ENCODE assay signal across 8 mouse cellular contexts in the genomic region with DNA sequence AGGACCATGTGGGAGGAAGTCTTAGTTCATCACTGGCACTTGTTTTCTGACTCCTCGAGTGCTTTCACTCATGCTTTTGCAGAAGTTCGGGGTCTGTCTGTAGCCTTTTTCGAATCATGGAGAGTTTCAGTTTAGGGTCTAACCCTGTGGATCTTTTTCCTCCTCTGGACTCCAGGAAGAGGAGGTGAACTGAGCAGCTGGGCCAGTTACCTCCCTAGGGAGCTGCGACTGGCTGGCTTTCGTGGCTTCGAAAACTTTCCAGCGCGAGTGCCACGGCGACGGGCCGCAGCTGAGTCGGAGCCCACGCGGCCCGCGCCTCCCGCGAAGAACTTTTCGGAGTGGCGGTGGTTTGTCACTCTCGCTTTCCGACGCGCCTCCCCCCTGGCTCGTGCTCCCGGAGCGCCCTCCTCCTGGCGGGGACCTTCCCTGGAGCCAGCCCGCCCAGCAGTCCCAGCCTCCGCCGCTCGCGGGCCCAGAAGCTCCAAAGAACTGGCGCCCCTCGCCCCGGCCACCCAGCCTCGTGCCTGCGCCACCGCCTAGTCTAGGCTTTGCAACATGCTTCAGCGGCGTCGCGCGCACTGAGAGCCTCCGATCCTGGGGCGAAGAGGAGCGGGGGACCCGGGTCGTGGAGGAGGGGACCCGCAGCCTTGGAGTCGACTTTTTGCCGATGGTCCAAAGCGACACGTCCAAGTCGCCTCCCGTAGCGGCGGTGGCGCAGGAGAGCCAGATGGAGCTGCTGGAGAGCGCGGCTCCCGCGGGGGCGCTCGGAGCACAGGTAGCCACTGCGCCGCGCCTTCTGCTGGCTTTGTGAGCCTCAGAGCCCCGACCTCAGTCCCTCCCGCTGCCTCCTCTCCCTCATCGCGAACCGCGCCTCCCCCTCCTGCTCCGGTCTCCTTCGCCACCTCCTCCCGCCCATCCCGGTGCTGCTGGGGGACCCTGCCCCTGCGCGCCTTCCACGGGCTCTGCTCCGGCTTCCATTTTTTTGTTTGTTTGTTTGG. TPM values are rescaled to one million over a fixed set of nuclear protein-coding genes. Genes with fewer than 3 reads are reported as not detected.
DNase-seq lines count a peak whose midpoint lies in the region; ATAC-seq lines count a peak whose summit lies in the region.

No protein-coding gene starts in this region.

- no peaks in the 10 kb centered on the region for H3K36me3 ChIP-seq in hindbrain, embryonic 13.5 days

- peak overlapping the region; percentile 97 for H3K4me2 ChIP-seq in hindbrain, embryonic 13.5 days

- peaks cover 41% of the 10 kb centered on the region for H3K27me3 ChIP-seq in hindbrain, embryonic 13.5 days

- H3K9ac ChIP-seq in hindbrain, embryonic 13.5 days: peak overlapping the region; percentile 81

- peak; percentile 68 for DNase-seq in Muller cell, postnatal 12 days (ENCODE audit: inconsistent ontology term)
- peak; percentile 19 for DNase-seq in cerebellum, adult 9-11 months
- peak; percentile 30 to 34 for DNase-seq in frontal cortex, postnatal 25 days (ENCODE audit: low spot score in 2 of 2)
- DNase-seq in left cerebral cortex, adult 11 months (ENCODE audit: low spot score): peak; percentile 22
- DNase-seq in lung, postnatal 25 days (ENCODE audit: low spot score): peak; percentile 45
- DNase-seq in retina, postnatal 7 days (ENCODE audit: low read depth, low spot score): peak; percentile 16
- peak; percentile 28 for DNase-seq in urinary bladder, postnatal 10 days (ENCODE audit: low spot score)

- no peaks in the 10 kb centered on the region for H3K9me3 ChIP-seq in hindbrain, embryonic 13.5 days

- peaks cover 28% of the 10 kb centered on the region for H3K4me1 ChIP-seq in hindbrain, embryonic 13.5 days (replicated peaks)

- ATAC-seq in hindbrain, embryonic 13.5 days (ENCODE audit: low FRiP score): peak; percentile 92

- peak overlapping the region; percentile 74 for H3K27ac ChIP-seq in hindbrain, embryonic 13.5 days

- H3K4me3 ChIP-seq in hindbrain, embryonic 13.5 days: peak overlapping the region; percentile 68

- under 1% methylated on average over 83 of the region's 83 CpGs for WGBS in hindbrain, embryonic 13.5 days

RNA-seq across cellular contexts. Expression of a gene that starts 1.2 kb away (rescaled TPM):
- polyA plus RNA-seq in hindbrain, embryonic 13.5 days (2015; fragmentation: Nextera tagmentation; extraction: Ambion mirVana): 3.8 and 4.0 TPM in 2 replicates

Comparison
In these comparisons a context has a peak if more than half of its experiments do, and no peak if none do; other contexts are left out.
1. Peak in every context shown above with its lines: DNase-seq, ATAC-seq, H3K4me3 ChIP-seq and H3K27ac ChIP-seq.
2. DNase-seq: peak in every context shown above with its lines; median percentile 68 in Muller cell, postnatal 12 days; 45 in lung, postnatal 25 days; 32 in frontal cortex, postnatal 25 days; 28 in urinary bladder, postnatal 10 days; 22 in left cerebral cortex, adult 11 months; 19 in cerebellum, adult 9-11 months; 16 in retina, postnatal 7 days.